Mouse (Mus musculus): Measurements from ENCODE around the gene Gm10300. TPM values are rescaled to one million over a fixed set of nuclear protein-coding genes. Genes with fewer than 3 reads are reported as not detected.

Gene Gm10300
- polyA plus RNA-seq, 1 experiment from 2014 or later, result not detected

GRCm38 (mm10) chr4:132064550-132064949, 9.9 kb upstream of the Gm10300 start:
- 74% methylated on average over 5 of the region's 5 CpGs for WGBS
- no peaks in the 10 kb centered on the region for H3K27me3 ChIP-seq (replicated peaks; ENCODE audit: control insufficient read depth, insufficient read depth, low read length)
- H3K9ac ChIP-seq (ENCODE audit: low read depth, low read length), result no peak overlapping the region
- H3K36me3 ChIP-seq (ENCODE audit: control insufficient read depth, insufficient read depth, low read length), result no peaks in the 10 kb centered on the region
- H3K4me2 ChIP-seq (ENCODE audit: low read depth, low read length), result no peak overlapping the region
- H3K4me3 ChIP-seq (ENCODE audit: low read length), result no peak overlapping the region
- no peaks in the 10 kb centered on the region for H3K9me3 ChIP-seq (ENCODE audit: control insufficient read depth, low read length)
- peak; percentile 61 for ATAC-seq
- no peak overlapping the region; the same call in 1 of the 2 replicates for H3K27ac ChIP-seq (ENCODE audit: low read length)
- H3K4me1 ChIP-seq (ENCODE audit: control insufficient read depth, insufficient read depth, low read length), result peaks cover 36% of the 10 kb centered on the region

- H3K27ac ChIP-seq (ENCODE audit: low read length), result no peak overlapping the region
- H3K4me2 ChIP-seq (ENCODE audit: low read depth, low read length), result no peak overlapping the region
- no peaks in the 10 kb centered on the region for H3K27me3 ChIP-seq (replicated peaks; ENCODE audit: control insufficient read depth, insufficient read depth, low read length)
- WGBS, result 59% methylated on average over 3 of the region's 3 CpGs
- no peaks in the 10 kb centered on the region for H3K36me3 ChIP-seq (ENCODE audit: control insufficient read depth, insufficient read depth, low read length)
- H3K9me3 ChIP-seq (ENCODE audit: control insufficient read depth, low read length), result no peaks in the 10 kb centered on the region
- no peak overlapping the region for H3K4me3 ChIP-seq (ENCODE audit: low read length)
- peaks cover 36% of the 10 kb centered on the region for H3K4me1 ChIP-seq (ENCODE audit: control insufficient read depth, insufficient read depth, low read length)
- no peak for ATAC-seq
- no peak overlapping the region for H3K9ac ChIP-seq (ENCODE audit: low read depth, low read length)
Observed at GRCm38 (mm10) chr4:132065578-132065977, 8.9 kb upstream of the Gm10300 start.

GRCm38 (mm10) chr4:132066101-132066773, 8.3 kb upstream of the Gm10300 start:
- no peak overlapping the region for H3K9ac ChIP-seq (ENCODE audit: low read depth, low read length)
- H3K36me3 ChIP-seq (ENCODE audit: control insufficient read depth, insufficient read depth, low read length), result no peaks in the 10 kb centered on the region
- no peak for ATAC-seq
- no peaks in the 10 kb centered on the region for H3K9me3 ChIP-seq (ENCODE audit: control insufficient read depth, low read length)
- H3K4me3 ChIP-seq (ENCODE audit: low read length), result no peak overlapping the region
- WGBS, result 70% methylated on average over 10 of the region's 10 CpGs
- no peak overlapping the region for H3K27ac ChIP-seq (ENCODE audit: low read length)
- H3K4me2 ChIP-seq (ENCODE audit: low read depth, low read length), result no peak overlapping the region
- H3K4me1 ChIP-seq (ENCODE audit: control insufficient read depth, insufficient read depth, low read length), result peaks cover 36% of the 10 kb centered on the region
- no peaks in the 10 kb centered on the region for H3K27me3 ChIP-seq (replicated peaks; ENCODE audit: control insufficient read depth, insufficient read depth, low read length)

GRCm38 (mm10) chr4:132067112-132067937, 7.2 kb upstream of the Gm10300 start:
- Histone ChIP-seq H3K4me1 (ENCODE audit: control insufficient read depth, insufficient read depth, low read length) (peaks cover 34% of the 10 kb centered on the region), H3K4me3 (ENCODE audit: low read length) (no peak overlapping the region), H3K9me3 (ENCODE audit: control insufficient read depth, low read length) (no peaks in the 10 kb centered on the region), H3K36me3 (ENCODE audit: control insufficient read depth, insufficient read depth, low read length) (no peaks in the 10 kb centered on the region), H3K27ac (ENCODE audit: low read length) (no peak overlapping the region), H3K9ac (ENCODE audit: low read depth, low read length) (no peak overlapping the region), H3K4me2 (ENCODE audit: low read depth, low read length) (no peak overlapping the region), H3K27me3 (replicated peaks; ENCODE audit: control insufficient read depth, insufficient read depth, low read length) (no peaks in the 10 kb centered on the region)
- WGBS, result 82% methylated on average over 14 of the region's 14 CpGs
- ATAC-seq, result no peak

GRCm38 (mm10) chr4:132067938-132068235, 6.6 kb upstream of the Gm10300 start:
- 46% methylated on average over 2 of the region's 2 CpGs for WGBS
- no peak for ATAC-seq
- Histone ChIP-seq H3K27me3 (replicated peaks; ENCODE audit: control insufficient read depth, insufficient read depth, low read length) (no peaks in the 10 kb centered on the region), H3K36me3 (ENCODE audit: control insufficient read depth, insufficient read depth, low read length) (no peaks in the 10 kb centered on the region), H3K4me2 (ENCODE audit: low read depth, low read length) (no peak overlapping the region), H3K9me3 (ENCODE audit: control insufficient read depth, low read length) (no peaks in the 10 kb centered on the region), H3K9ac (ENCODE audit: low read depth, low read length) (no peak overlapping the region), H3K4me1 (ENCODE audit: control insufficient read depth, insufficient read depth, low read length) (peaks cover 29% of the 10 kb centered on the region), H3K4me3 (ENCODE audit: low read length) (no peak overlapping the region), H3K27ac (ENCODE audit: low read length) (no peak overlapping the region)

GRCm38 (mm10) chr4:132071674-132072073, 2.8 kb upstream of the Gm10300 start:
- Histone ChIP-seq H3K36me3 (ENCODE audit: control insufficient read depth, insufficient read depth, low read length) (no peaks in the 10 kb centered on the region), H3K27ac (ENCODE audit: low read length) (no peak overlapping the region), H3K4me3 (ENCODE audit: low read length) (no peak overlapping the region), H3K9me3 (ENCODE audit: control insufficient read depth, low read length) (no peaks in the 10 kb centered on the region), H3K9ac (ENCODE audit: low read depth, low read length) (no peak overlapping the region), H3K4me1 (ENCODE audit: control insufficient read depth, insufficient read depth, low read length) (peaks cover 24% of the 10 kb centered on the region; the same call in 1 of the 2 replicates), H3K4me2 (ENCODE audit: low read depth, low read length) (no peak overlapping the region), H3K27me3 (replicated peaks; ENCODE audit: control insufficient read depth, insufficient read depth, low read length) (no peaks in the 10 kb centered on the region)
- WGBS, result 88% methylated on average over 2 of the region's 2 CpGs
- ATAC-seq, result no peak

- no peak overlapping the region for H3K4me2 ChIP-seq (ENCODE audit: low read depth, low read length)
- H3K36me3 ChIP-seq (ENCODE audit: control insufficient read depth, insufficient read depth, low read length), result no peaks in the 10 kb centered on the region
- peaks cover 23% of the 10 kb centered on the region; the same call in 1 of the 2 replicates for H3K4me1 ChIP-seq (ENCODE audit: control insufficient read depth, insufficient read depth, low read length)
- no peak for ATAC-seq
- no peak overlapping the region for H3K9ac ChIP-seq (ENCODE audit: low read depth, low read length)
- no peaks in the 10 kb centered on the region for H3K27me3 ChIP-seq (replicated peaks; ENCODE audit: control insufficient read depth, insufficient read depth, low read length)
- 72% methylated on average over 3 of the region's 3 CpGs for WGBS
- no peak overlapping the region for H3K4me3 ChIP-seq (ENCODE audit: low read length)
- no peaks in the 10 kb centered on the region for H3K9me3 ChIP-seq (ENCODE audit: control insufficient read depth, low read length)
- H3K27ac ChIP-seq (ENCODE audit: low read length), result no peak overlapping the region
Observed at GRCm38 (mm10) chr4:132072156-132072555, 2.3 kb upstream of the Gm10300 start.

- Histone ChIP-seq H3K4me3 (ENCODE audit: low read length) (no peak overlapping the region), H3K27ac (ENCODE audit: low read length) (no peak overlapping the region), H3K27me3 (replicated peaks; ENCODE audit: control insufficient read depth, insufficient read depth, low read length) (no peaks in the 10 kb centered on the region), H3K9ac (ENCODE audit: low read depth, low read length) (0 out of 2 replicates have a peak overlapping the region, but pooled peaks have one; percentile 1), H3K36me3 (ENCODE audit: control insufficient read depth, insufficient read depth, low read length) (no peaks in the 10 kb centered on the region), H3K4me1 (ENCODE audit: control insufficient read depth, insufficient read depth, low read length) (peaks cover 23% of the 10 kb centered on the region; the same call in 1 of the 2 replicates), H3K4me2 (ENCODE audit: low read depth, low read length) (no peak overlapping the region), H3K9me3 (ENCODE audit: control insufficient read depth, low read length) (no peaks in the 10 kb centered on the region)
- ATAC-seq, result no peak
- 70% methylated on average over 6 of the region's 6 CpGs for WGBS
Observed at GRCm38 (mm10) chr4:132072946-132073345, 1.6 kb upstream of the Gm10300 start.

GRCm38 (mm10) chr4:132074933-132075769, 654 bp downstream of the Gm10300 start, which contains the start of gene Epb41:
Gene Epb41 (minus strand): TSS chr4:132075321.
- no peaks in the 10 kb centered on the region for H3K36me3 ChIP-seq (ENCODE audit: control insufficient read depth, insufficient read depth, low read length)
- peaks cover 16% of the 10 kb centered on the region; the same call in 1 of the 2 replicates for H3K4me1 ChIP-seq (ENCODE audit: control insufficient read depth, insufficient read depth, low read length)
- H3K27me3 ChIP-seq (replicated peaks; ENCODE audit: control insufficient read depth, insufficient read depth, low read length), result no peaks in the 10 kb centered on the region
- peak within 1 kb of the TSS; percentile 91 for H3K4me2 ChIP-seq (ENCODE audit: low read depth, low read length)
- peak; percentile 96 for ATAC-seq
- H3K9me3 ChIP-seq (ENCODE audit: control insufficient read depth, low read length), result no peaks in the 10 kb centered on the region
- under 1% methylated on average over 47 of the region's 47 CpGs for WGBS
- H3K4me3 ChIP-seq (ENCODE audit: low read length), result peak within 1 kb of the TSS; percentile 91
- peak within 1 kb of the TSS; percentile 84 for H3K27ac ChIP-seq (ENCODE audit: low read length)
- H3K9ac ChIP-seq (ENCODE audit: low read depth, low read length), result peak within 1 kb of the TSS; percentile 90
